Mouse (Mus musculus) B cell, adult 67 days (primary cell): ENCODE measurements around the gene Mlst8. TPM values are rescaled to one million over a fixed set of nuclear protein-coding genes. Genes with fewer than 3 reads are reported as not detected.

Experiments
- total RNA-seq, 2 experiments: library from RNA; stranded (reverse); gene quantifications; 4 replicates each; pipeline ENCODE4 v1.2.4; 2023

The Mlst8 gene
- 10 to 100 TPM; 24.9 to 30.6 TPM for total RNA-seq

GRCm38 (mm10) chr17:24478663-24479380 lies at the start of gene Mlst8:
Gene Mlst8 (minus strand): TSS chr17:24479078.

GRCm38 (mm10) chr17:24527723-24528559 lies 49.1 kb upstream of the Mlst8 start, which contains the start of gene Traf7:
Gene Traf7 (minus strand): TSS chr17:24527938.

DNA sequence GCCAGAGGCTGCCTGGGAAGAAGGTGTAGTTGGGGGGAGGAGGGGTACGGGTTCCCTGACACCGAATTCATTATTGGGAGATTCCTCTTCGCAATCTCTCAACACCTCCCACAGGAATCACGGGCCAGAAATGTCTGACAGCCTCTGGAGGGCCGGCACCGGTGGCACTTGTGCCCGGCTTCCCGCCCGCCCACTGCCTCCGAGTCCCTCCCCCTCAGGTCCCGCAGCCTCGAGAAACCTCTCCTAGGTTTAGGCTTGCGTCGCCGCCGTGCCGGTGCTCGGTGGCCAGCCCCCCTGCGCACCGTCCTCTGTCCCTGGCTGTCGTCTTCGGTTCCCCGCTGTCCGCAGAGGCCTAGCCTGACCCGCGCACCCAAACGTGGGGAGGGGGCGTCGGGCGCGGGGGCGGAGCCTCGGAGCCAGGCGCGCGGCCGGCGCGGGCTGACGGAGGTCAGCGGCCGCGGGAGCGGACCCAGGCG lies 9.3 kb upstream of the Mlst8 start, which contains the start of gene Caskin1:
TSS of gene Caskin1 (plus strand) at position 416 of the 476 bp plus-strand sequence.

GRCm38 (mm10) chr17:24473612-24474275 lies 5.1 kb downstream of the Mlst8 start, which contains the start of gene Bricd5:
Gene Bricd5 (plus strand): TSS chr17:24473884.

DNA sequence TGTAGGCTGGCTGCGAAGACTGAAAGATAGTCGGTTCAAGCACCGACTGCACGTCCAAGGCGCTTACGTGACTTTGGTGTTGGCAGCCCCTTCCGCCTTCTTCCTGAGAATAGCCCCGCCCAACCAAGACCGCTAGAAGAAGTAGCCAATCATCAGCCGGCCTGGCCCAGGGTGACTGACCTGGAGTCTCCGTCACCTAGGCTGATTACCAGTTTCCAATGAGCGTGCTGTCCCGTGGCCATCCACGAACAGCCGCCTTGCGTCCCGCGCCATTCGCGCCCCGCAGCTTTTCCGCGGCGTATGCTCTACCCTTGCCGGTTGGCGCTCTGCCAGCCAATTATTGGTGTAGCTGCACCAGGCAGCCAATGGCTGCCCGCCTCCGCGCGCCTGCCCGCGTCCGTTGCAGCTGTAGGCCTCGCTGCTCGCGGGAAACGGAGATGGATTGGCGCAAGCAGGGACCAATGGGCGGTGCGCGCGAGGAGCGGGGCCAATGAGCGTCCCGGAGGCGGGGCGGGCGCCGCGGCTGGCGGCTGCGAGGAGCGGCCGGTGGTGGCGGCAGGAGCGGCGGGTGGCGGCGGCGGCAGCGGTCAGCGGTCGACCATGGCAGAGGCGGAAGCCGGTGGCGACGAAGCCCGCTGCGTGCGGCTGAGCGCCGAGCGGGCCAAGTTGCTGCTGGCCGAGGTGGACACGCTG lies 8.8 kb downstream of the Mlst8 start, which contains the start of the genes E4f1 and Pgp:
TSS of gene E4f1 (minus strand) at position 404 of the 693 bp plus-strand sequence.
TSS of gene Pgp (plus strand) at position 483 of the 693 bp plus-strand sequence.

GRCm38 (mm10) chr17:24442632-24443155 lies 36.2 kb downstream of the Mlst8 start, which contains the start of gene Dnase1l2:
Gene Dnase1l2 (minus strand): TSS chr17:24443105.

DNA sequence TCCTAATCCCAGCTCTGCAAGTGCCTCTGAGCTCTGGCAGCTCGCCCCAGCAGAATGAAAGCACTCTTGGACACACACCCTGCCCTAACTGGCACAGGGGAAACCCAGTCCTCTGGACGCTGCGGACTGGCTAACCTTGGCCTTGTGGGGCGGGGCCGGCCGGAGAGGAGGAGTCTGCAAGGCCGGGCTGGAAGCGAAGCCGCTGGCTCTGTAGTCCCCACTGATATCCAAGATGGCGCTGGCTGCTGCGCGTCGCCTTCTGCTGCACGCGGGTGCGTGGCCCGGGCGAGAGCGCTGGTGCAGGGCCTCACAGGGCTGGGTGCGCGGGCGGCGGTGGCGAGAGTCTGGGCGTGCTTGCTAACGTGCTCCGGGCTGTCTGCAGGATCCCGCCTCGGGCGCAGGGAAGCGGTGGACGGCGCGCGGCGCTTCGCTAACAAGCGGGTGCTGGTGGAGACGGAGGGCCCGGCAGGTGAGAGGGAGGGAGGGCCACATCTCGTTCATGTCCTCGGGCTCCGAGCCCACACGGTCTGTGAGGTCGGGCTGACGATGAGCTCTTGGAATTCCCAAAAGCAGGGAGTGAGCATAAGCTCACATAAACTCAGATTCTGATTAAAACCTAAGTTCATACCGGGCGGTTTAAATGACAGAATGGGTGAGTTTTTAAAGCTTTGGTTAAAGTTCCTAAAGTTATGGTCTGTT lies 52.3 kb downstream of the Mlst8 start, which contains the start of gene Eci1:
TSS of gene Eci1 (plus strand) at position 171 of the 699 bp plus-strand sequence.

Other genes with a start within 250 kb of the Mlst8 start
- gene Ccnf, start 227.6 kb downstream of the Mlst8 start, total RNA-seq, result 1 to 10 TPM; 8.0 to 8.6 TPM
- under 1 TPM in 1 of 2 experiments, not detected in 1; 0.42 TPM for gene Abca17, start 128.0 kb downstream of the Mlst8 start, total RNA-seq
- 10 to 100 TPM; 64.0 to 67.1 TPM for gene Abca3, start 127.1 kb downstream of the Mlst8 start, total RNA-seq
- gene Rnps1, start 64.5 kb downstream of the Mlst8 start, total RNA-seq, result 100 to 1,000 TPM; 146 to 147 TPM
- 10 to 100 TPM; 31.8 to 32.7 TPM for gene Eci1, start 52.4 kb downstream of the Mlst8 start, total RNA-seq
- 1 to 10 TPM; 6.0 to 6.6 TPM for gene Dnase1l2, start 36.0 kb downstream of the Mlst8 start, total RNA-seq
- gene E4f1, start 8.8 kb downstream of the Mlst8 start, total RNA-seq, result 10 to 100 TPM; 68.6 to 72.5 TPM
- gene Pgp, start 8.7 kb downstream of the Mlst8 start, total RNA-seq, result 10 to 100 TPM; 22.1 to 22.6 TPM
- gene Bricd5, start 5.2 kb downstream of the Mlst8 start, total RNA-seq, result 1 to 10 TPM in 1 of 2 experiments, under 1 TPM in 1; 0.96 to 2.7 TPM
- gene Caskin1, start 9.5 kb upstream of the Mlst8 start, total RNA-seq, result not detected
- 100 to 1,000 TPM; 202 to 220 TPM for gene Traf7, start 48.9 kb upstream of the Mlst8 start, total RNA-seq
- 1 to 10 TPM; 1.1 to 1.5 TPM for gene Rab26, start 55.1 kb upstream of the Mlst8 start, total RNA-seq
- 10 to 100 TPM; 75.3 to 80.9 TPM for gene Pkd1, start 70.8 kb upstream of the Mlst8 start, total RNA-seq
- gene Tsc2, start 153.6 kb upstream of the Mlst8 start, total RNA-seq, result 100 to 1,000 TPM in 1 of 2 experiments, 10 to 100 TPM in 1; 97.7 to 108 TPM
- gene Nthl1, start 153.6 kb upstream of the Mlst8 start, total RNA-seq, result 1 to 10 TPM; 4.1 to 7.8 TPM
- gene Slc9a3r2, start 171.2 kb upstream of the Mlst8 start, total RNA-seq, result under 1 TPM in 1 of 2 experiments, not detected in 1; 0.30 TPM
- gene Npw, start 179.4 kb upstream of the Mlst8 start, total RNA-seq, result not detected
- 10 to 100 TPM; 60.3 to 60.7 TPM for gene Zfp598, start 190.6 kb upstream of the Mlst8 start, total RNA-seq
- gene Syngr3, start 210.9 kb upstream of the Mlst8 start, total RNA-seq, result under 1 TPM in 1 of 2 experiments, not detected in 1; 0.50 TPM
- 10 to 100 TPM; 15.8 to 17.5 TPM for gene Gfer, start 217.1 kb upstream of the Mlst8 start, total RNA-seq
- 1 to 10 TPM; 5.5 to 7.4 TPM for gene Noxo1, start 217.2 kb upstream of the Mlst8 start, total RNA-seq
- gene Tbl3, start 228.6 kb upstream of the Mlst8 start, total RNA-seq, result 10 to 100 TPM; 30.5 to 32.5 TPM
- not detected for gene Rnf151, start 239.0 kb upstream of the Mlst8 start, total RNA-seq
- gene Rps2, start 239.0 kb upstream of the Mlst8 start, total RNA-seq, result 1,000 to 10,000 TPM; 1,102 to 1,132 TPM
- 10 to 100 TPM; 67.1 to 79.0 TPM for gene Ndufb10, start 245.4 kb upstream of the Mlst8 start, total RNA-seq
- not detected for gene Rpl3l, start 248.7 kb upstream of the Mlst8 start, total RNA-seq